Mouse (Mus musculus) spleen, adult 18-20 months (tissue): ENCODE data around the gene Abhd4.
A peak's percentile ranks its signal among the peaks of the same experiment; 100 is the strongest.

ENCODE experiments used
- DNase-seq, 2 experiments: peaks; one replicate each; pipeline ENCODE4 v3.0.0; 2022; ENCODE audit warnings: mixed read lengths in 2 of 2

Abhd4 gene

GRCm38 (mm10) chr14:54253741-54254291, at the start of gene Abhd4, which contains the start of gene Dad1:
Gene Abhd4 (plus strand): TSS chr14:54254188.
Gene Dad1 (minus strand): TSS chr14:54254104.
- DNase-seq = peak; percentile 97 to 98

- no peak for DNase-seq
Measured at GRCm38 (mm10) chr14:54204311-54204710, 49.7 kb upstream of the Abhd4 start.

GRCm38 (mm10) chr14:54204786-54205185, 49.2 kb upstream of the Abhd4 start:
- no peak for DNase-seq

DNA sequence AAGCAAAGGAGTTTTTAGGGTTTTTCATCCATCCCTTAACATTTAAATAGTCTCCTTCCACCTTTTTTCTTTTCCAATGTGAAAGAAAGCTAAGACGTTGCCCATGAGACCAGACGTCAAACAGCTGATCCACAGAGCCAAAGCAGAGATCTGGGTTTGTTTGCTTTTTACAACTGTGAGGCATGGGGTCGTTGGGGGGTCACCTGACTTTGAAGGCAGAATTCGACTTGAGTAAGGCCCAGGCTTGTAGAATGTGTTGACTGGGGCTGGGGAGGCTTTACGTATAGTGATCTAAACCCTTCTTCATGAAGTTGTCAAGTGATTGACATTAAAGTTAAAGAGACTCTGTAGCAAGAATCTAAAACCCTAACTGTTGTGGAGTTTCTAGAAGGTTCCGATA, 48.1 kb upstream of the Abhd4 start:
- DNase-seq = no peak

DNA sequence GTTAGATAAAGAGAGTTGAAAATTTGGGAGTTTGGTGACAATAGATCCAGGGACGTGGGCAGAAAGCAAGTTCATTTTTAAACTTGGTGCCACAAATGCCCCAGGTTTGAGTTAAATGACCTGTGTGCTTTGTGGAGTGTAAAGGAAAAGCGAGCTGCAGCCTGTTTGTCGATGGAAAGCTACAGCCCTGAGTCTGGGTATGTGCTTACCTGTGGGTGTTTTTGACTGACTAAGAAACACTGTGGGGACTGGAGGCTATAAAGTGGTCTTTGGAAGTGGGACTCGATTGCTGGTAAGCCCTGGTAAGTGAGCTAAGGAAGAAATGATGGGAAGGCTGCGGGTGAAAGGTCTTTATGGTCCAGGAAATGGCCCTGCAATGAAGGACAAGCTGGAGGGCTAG, 47.7 kb upstream of the Abhd4 start:
- DNase-seq = no peak

GRCm38 (mm10) chr14:54206750-54207550, 47.0 kb upstream of the Abhd4 start:
- DNase-seq = no peak

DNA sequence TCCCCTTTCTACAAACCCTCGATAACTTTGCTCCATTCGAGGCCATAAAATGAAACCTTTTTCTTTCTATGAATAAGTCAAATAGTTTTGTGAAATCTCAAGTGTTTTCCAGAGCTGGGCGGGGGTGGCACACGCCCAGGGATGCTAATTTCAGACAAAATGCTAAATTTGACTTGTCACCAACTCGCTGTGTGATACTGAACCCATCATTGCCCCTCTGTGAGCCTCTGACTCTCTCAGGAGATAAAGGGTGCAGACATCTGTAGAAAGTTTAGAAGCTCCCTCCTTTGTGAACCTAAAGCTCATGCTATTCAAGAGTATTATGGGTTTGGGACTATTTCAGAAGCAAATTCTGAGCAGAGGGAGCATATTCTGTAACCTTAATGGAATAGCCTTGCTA, 46.1 kb upstream of the Abhd4 start:
- no peak for DNase-seq

DNA sequence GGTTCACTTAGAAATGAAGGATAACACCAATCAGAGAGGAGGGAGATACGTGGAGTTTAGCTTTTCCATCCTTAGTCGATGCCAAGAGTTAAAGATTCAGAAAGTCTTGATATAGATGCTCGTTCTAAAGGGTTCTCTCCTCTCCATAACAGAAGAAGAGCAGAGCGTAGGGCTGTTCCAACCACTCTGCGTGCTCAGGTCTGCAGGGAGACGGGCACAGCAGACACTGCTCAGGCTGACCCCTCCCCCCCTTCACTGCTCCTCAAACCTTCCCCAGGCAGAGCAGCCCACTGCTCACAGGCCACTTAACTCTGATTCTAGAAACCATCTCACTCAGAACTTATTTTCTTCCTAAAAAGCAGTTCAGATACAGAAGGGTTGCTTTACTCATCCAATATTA, 45.2 kb upstream of the Abhd4 start:
- no peak for DNase-seq

- no peak for DNase-seq
Measured at GRCm38 (mm10) chr14:54209932-54210331, 44.1 kb upstream of the Abhd4 start.

- DNase-seq = no peak
Measured at GRCm38 (mm10) chr14:54210401-54210800, 43.6 kb upstream of the Abhd4 start.

DNA sequence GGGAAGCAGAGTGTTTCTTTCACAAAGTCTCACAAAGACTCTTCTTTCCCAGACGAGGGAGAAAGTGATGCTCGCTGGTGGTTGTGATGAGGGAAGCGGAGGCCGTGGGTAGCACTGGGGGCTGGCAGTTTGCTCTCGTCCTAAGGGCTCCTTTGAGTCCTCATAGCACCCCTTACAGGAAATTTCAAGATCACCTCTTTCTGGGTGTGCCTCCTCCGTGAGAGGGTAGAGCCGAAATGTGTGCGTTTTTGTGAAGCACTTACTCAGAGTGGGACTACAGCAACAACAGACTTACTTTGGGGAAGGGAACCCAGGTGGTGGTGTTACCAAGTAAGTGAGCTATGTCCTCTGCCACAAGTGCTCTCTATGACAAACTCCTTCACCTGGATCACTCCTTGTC, 42.8 kb upstream of the Abhd4 start:
- DNase-seq = no peak

DNA sequence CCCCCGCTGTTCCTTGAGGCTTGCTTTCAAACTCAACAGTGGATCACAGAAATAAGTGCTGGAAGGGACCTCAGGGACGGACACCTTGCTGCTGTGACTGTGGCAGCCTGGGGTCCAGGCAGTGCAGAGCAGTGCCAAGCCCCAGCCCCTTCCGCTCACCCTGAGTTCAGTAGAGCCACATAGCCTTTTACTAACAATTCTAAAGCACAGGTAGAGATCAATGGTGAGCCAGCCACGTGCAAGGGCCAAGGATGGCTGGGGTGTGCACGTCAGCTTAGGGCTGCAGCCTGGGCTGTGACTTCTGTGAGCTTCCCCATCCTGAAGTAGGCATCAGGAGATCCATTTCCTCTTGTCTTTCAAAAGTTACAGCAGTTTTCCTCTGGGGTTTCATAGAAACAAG, 42.2 kb upstream of the Abhd4 start:
- no peak for DNase-seq

DNA sequence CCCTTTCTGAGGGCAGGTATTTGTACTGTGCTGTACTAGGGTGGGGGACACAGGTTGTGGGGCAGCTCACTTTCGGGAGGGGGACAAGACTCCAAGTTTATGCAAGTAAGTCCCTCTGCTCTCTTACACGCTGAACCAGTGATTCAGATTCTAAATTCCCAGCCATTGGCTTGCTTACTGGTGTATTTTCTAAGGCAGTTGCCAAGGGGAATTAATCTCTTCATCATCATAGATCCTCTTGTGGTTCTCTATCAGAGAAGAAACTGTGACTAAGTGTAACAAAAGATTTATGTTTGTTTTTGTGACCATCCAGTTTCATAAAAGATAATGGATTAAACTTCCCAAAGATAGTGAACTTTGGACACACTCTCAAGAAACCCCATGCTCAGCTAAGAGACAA, 40.3 kb upstream of the Abhd4 start:
- no peak for DNase-seq

DNA sequence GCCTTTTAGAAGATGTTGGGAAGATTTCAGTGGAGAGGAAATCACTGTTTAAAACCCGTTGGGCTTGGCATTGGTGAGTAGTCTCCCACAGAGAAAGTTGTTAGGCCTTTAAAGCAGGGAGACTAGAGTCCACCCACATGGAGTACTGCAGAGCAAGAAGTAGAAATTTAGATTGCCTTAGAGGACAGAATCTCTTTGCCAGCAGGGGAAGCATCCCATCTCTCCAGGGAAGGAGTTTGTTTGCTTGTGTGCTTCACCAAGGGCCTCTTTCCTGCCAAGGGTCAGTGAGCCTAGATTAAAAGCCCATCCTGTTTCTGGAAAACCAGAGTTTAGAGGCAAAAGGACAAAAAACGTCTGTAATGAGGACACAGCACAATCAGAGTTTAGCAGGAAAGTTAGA, 39.5 kb upstream of the Abhd4 start:
- no peak for DNase-seq

- no peak for DNase-seq
Measured at GRCm38 (mm10) chr14:54214901-54215300, 39.1 kb upstream of the Abhd4 start.

- no peak for DNase-seq
Measured at GRCm38 (mm10) chr14:54216126-54216525, 37.9 kb upstream of the Abhd4 start.

- DNase-seq = no peak
Measured at GRCm38 (mm10) chr14:54218233-54218632, 35.8 kb upstream of the Abhd4 start.

- DNase-seq = no peak
Measured at GRCm38 (mm10) chr14:54218721-54219120, 35.3 kb upstream of the Abhd4 start.

DNA sequence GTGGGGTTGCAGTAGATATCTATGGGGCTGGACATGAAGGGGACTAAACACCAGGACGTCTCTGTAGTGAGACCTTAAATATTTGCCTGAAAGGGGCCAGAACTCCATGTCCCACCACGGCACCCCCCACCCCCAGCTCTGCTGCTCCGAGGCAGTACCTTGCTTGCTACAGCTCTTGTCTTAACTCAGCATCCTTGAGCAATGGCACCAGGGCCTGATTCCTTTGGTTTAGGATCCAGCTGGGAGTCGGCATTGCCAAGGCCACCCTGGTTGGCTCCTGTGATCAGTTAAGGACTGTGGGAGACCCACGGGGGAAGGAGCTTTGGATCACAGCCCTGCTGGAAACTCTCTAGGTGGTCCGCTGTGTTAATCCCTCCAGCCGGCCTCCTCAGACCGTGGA, 34.7 kb upstream of the Abhd4 start:
- DNase-seq = no peak

- no peak for DNase-seq
Measured at GRCm38 (mm10) chr14:54219849-54220248, 34.1 kb upstream of the Abhd4 start.

GRCm38 (mm10) chr14:54220726-54221494, 33.1 kb upstream of the Abhd4 start:
- no peak for DNase-seq

GRCm38 (mm10) chr14:54221641-54222040, 32.3 kb upstream of the Abhd4 start:
- no peak for DNase-seq

GRCm38 (mm10) chr14:54222289-54222727, 31.7 kb upstream of the Abhd4 start:
- DNase-seq = no peak
